Mouse (Mus musculus) liver, postnatal 0 days (tissue): ENCODE measurements at regions not wholly inside any gene's neighbourhood (a gene's known extent, or its start where the extent isn't known, plus 50 kb on each side); places are given as distances from the start of the nearest gene placed in this dataset.
A peak's percentile ranks its signal among the peaks of the same experiment; 100 is the strongest.

Experiments
- ATAC-seq: fragments of 200-750 bp; cut with Nextera tagmentation; 2 replicates; pipeline ENCODE4 v1.8.0; 2017; ENCODE audit warnings: mild to moderate bottlenecking, moderate library complexity
- DNase-seq: peaks from one replicate; pipeline ENCODE4 v3.0.0-alpha.2; 2016
- H3K27ac ChIP-seq: fragments of 300-500 bp; sonication (generic); 2 replicates; pipeline ENCODE4 v1.5.1; 2014; ENCODE audit warnings: antibody characterized with exemption, moderate library complexity, mild to moderate bottlenecking, low read depth
- H3K27me3 ChIP-seq: fragments of 300-500 bp; sonication (generic); 2 replicates; pipeline ENCODE4 v1.6.1; 2014; ENCODE audit warnings: low read length, control low read depth, mixed read lengths; ENCODE audit not compliant: insufficient read depth
- H3K36me3 ChIP-seq: fragments of 300-500 bp; sonication (generic); replicated peaks from 2 replicates; pipeline ENCODE4 v1.6.1; 2014; ENCODE audit warnings: mild to moderate bottlenecking, control low read depth, low read length, moderate library complexity, mixed read lengths; ENCODE audit not compliant: insufficient read depth
- H3K4me1 ChIP-seq: fragments of 300-500 bp; sonication (generic); 2 replicates; pipeline ENCODE4 v1.6.1; 2014; ENCODE audit warnings: antibody characterized with exemption, mild to moderate bottlenecking, control low read depth; ENCODE audit not compliant: insufficient read depth
- H3K4me2 ChIP-seq: fragments of 300-500 bp; sonication (generic); 2 replicates; pipeline ENCODE4 v1.6.1; 2014; ENCODE audit warnings: low read depth, mild to moderate bottlenecking, low read length, moderate library complexity, mixed read lengths
- H3K4me3 ChIP-seq: fragments of 300-500 bp; sonication (generic); 2 replicates; pipeline ENCODE4 v1.5.1; 2014; ENCODE audit warnings: low read depth, low read length
- H3K9ac ChIP-seq: fragments of 300-500 bp; sonication (generic); replicated peaks from 2 replicates; pipeline ENCODE4 v1.6.1; 2014; ENCODE audit warnings: mild to moderate bottlenecking, moderate library complexity
- H3K9me3 ChIP-seq: fragments of 300-500 bp; sonication (generic); 2 replicates; pipeline ENCODE4 v1.6.1; 2016; ENCODE audit warnings: mild to moderate bottlenecking, control low read depth, low read length, mixed read lengths
- CTCF ChIP-seq: sonication (generic); IDR thresholded peaks from 2 replicates; pipeline ENCODE4 v1.5.1; 2016; ENCODE audit warnings: antibody characterized with exemption, low read depth
- EP300 ChIP-seq: IDR thresholded peaks from 2 replicates; pipeline ENCODE4 v1.6.1; 2016; ENCODE audit warnings: antibody characterized with exemption, low read depth, mild to moderate bottlenecking
- WGBS: fragments of 180-500 bp; shearing (Covaris S2); extraction: QIAGEN DNeasy Blood & Tissue Kit; methylation state at CpG from one replicate; pipeline ENCODE4 v1.1.7; 2014; ENCODE audit not compliant: insufficient replicate concordance; 5-methylcytosine and 5-hydroxymethylcytosine counted together

DNA sequence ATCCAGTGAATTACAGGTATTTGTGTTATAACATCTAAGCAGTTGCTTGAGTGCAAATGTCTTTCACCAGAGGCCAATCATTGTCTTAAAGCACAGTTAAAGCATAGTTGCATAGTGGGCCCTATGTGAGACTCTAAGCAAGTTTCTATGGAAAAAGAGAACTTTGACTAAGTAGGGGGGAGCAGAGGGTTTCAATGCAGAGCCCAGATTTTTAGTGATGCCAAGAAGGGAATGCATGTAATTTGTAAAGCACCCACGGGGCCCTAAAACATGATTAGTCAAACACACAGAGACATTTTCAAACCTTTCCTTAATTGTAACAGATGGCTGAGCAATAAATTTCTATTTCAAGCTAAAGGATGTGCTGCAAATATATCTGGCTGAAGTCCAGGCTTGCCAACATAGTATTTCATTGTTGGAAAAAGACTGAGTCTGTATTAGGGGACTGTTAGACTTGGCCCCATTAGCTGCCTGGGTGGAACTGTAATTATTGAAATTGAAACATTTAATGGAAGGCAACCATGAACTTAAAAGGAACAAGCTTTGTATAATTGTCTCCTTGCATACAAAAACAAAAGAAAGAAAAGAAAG is 107.6 kb upstream of the Smc2 start:
- H3K27ac ChIP-seq: no peak overlapping the region
- ATAC-seq: no peak
- TF ChIP-seq EP300 (no peak), CTCF (no peak)
- no peak overlapping the region for H3K4me2 ChIP-seq
- no peaks in the 10 kb centered on the region for H3K9me3 ChIP-seq
- H3K36me3 ChIP-seq: no peaks in the 10 kb centered on the region
- DNase-seq: no peak
- no peak overlapping the region for H3K4me3 ChIP-seq
- H3K4me1 ChIP-seq: no peaks in the 10 kb centered on the region
- 69% methylated on average over 1 of the region's 1 CpGs for WGBS
- H3K27me3 ChIP-seq: no peaks in the 10 kb centered on the region
- H3K9ac ChIP-seq: no peak overlapping the region

DNA sequence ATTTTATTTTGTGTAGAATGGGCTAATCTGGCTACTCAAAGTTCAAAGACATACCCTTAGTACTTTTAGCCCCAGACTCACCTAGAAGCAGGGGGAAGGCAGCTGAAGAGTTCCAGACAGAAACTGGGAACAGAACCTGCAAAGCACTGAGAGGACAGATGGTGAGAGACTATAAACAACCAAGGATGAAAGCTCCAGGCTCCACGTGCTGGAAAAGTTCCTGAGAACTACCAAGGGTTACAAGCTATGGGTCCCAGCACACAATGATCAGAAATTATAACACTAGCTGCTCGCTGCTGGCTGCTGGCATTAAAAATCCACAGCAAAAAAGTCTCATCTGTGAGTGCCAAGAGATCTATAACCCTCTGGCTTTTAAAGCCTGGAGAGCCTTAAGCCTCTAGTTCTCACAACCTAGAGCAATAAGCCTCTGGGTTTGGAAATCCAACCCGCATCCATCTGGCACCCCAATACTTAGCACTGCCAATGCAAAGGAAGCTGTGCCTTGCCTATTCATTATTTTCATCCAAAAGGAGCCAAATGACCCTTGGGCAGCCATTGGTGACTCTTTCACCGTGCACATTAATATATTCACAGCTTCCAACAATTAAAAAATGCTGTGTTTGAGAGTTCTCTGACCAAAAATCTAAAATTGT is 102.6 kb upstream of the Smc2 start:
- DNase-seq (no peak), ATAC-seq (no peak)
- no peak overlapping the region for H3K9ac ChIP-seq
- WGBS: 54% methylated on average over 4 of the region's 4 CpGs
- no peaks in the 10 kb centered on the region for H3K36me3 ChIP-seq
- no peaks in the 10 kb centered on the region for H3K9me3 ChIP-seq
- no peak overlapping the region for H3K27ac ChIP-seq
- no peak overlapping the region for H3K4me3 ChIP-seq
- no peaks in the 10 kb centered on the region for H3K4me1 ChIP-seq
- TF ChIP-seq CTCF: no peak
- TF ChIP-seq EP300: no peak
- H3K4me2 ChIP-seq: no peak overlapping the region
- no peaks in the 10 kb centered on the region for H3K27me3 ChIP-seq

DNA sequence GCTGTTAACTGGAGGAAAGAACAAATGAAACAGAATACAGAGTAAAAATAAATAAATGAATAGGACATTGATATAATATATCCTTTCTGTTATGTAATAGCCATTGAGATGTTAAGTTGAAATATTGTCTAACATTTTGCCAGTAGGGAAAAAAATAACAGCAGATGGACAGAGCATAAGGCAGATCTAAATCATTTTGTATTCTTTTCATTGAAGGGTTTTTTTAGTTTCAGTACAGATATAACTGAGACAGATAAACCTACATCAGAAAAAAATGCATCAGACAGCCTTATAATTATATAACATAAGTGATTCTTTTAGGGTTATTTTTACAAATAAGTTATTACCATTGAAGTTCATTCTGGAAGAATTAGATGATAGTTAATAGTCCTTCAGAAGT is 97.8 kb upstream of the Smc2 start:
- no peak overlapping the region for H3K9ac ChIP-seq
- DNase-seq (no peak), ATAC-seq (no peak)
- H3K4me2 ChIP-seq: no peak overlapping the region
- H3K27ac ChIP-seq: no peak overlapping the region
- H3K9me3 ChIP-seq: no peaks in the 10 kb centered on the region
- no peak overlapping the region for H3K4me3 ChIP-seq
- no peaks in the 10 kb centered on the region for H3K27me3 ChIP-seq
- no peaks in the 10 kb centered on the region for H3K36me3 ChIP-seq
- TF ChIP-seq EP300 (no peak), CTCF (no peak)
- no peaks in the 10 kb centered on the region for H3K4me1 ChIP-seq

DNA sequence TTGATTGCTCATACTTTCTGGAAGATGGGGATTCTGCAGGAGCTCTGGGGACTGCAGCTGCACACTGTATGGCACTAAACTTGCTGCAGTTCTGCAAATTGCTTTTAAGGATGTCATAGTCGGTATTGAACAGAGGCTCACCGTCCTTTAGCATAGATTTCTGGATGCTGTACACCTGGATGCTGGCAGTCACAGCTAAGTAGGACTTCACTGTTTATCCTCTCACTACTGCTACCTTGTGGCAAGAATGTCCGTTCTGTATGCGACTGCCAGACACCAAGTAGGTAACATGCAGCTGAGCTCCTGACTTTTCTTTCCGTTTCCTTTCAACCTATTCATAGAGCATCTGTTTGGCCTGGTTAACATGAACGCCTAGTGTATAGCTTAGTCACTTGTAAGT is 77.3 kb upstream of the Smc2 start:
- TF ChIP-seq CTCF: 0 out of 2 replicates have a peak, but pooled peaks have one; percentile 10
- TF ChIP-seq EP300: no peak
- 59% methylated on average over 6 of the region's 6 CpGs for WGBS
- no peaks in the 10 kb centered on the region for H3K4me1 ChIP-seq
- H3K27me3 ChIP-seq: no peaks in the 10 kb centered on the region
- H3K27ac ChIP-seq: no peak overlapping the region
- no peak overlapping the region for H3K4me3 ChIP-seq
- H3K36me3 ChIP-seq: no peaks in the 10 kb centered on the region
- no peak overlapping the region for H3K4me2 ChIP-seq
- ATAC-seq (no peak), DNase-seq (no peak)
- no peak overlapping the region for H3K9ac ChIP-seq
- H3K9me3 ChIP-seq: no peaks in the 10 kb centered on the region

DNA sequence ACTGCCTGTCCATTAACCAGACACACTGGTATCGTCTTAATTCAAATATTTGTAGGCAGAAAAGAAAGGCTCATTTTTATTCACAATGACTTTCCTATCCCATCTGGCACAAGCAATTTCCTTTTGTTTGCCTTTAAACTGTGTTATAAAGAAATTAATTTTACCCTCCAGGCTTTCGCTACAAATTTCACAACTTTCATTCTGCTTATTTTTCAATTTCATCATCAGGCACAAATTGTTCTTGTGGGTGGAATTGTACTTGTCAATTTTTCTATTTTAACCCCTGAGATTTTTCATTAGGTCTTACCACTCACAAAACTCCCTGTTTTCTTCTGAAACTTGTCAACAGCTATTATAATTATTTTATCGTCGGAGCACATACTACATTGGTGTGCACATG is 73.2 kb upstream of the Smc2 start:
- 84% methylated on average over 4 of the region's 4 CpGs for WGBS
- no peak for TF ChIP-seq CTCF
- no peak for TF ChIP-seq EP300
- Histone ChIP-seq H3K27me3 (no peaks in the 10 kb centered on the region), H3K36me3 (no peaks in the 10 kb centered on the region), H3K9me3 (no peaks in the 10 kb centered on the region), H3K4me2 (no peak overlapping the region), H3K4me3 (no peak overlapping the region), H3K9ac (no peak overlapping the region), H3K4me1 (no peaks in the 10 kb centered on the region), H3K27ac (no peak overlapping the region)
- no peak for ATAC-seq
- DNase-seq: no peak

DNA sequence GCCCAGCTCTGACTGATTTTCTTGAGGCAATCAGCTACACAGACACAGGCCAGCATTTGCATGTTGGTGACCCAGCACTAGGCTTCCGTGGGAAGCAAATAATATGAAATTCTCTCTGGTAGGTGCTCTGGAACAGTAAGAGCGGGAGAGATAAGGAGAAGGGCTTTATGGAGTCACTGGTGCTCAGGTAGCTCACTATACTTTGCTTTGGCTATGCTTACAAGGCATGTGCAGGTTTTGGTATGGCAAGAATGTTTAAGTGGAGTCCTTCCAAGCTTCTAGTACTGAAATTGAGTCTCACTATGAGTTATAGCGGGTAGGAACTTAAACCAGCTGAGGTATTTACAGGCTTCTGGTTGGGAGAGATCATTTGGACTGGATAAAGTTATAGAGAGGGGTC is 70.5 kb upstream of the Smc2 start:
- Histone ChIP-seq H3K27me3 (no peaks in the 10 kb centered on the region), H3K36me3 (no peaks in the 10 kb centered on the region), H3K9ac (no peak overlapping the region), H3K4me2 (no peak overlapping the region), H3K9me3 (no peaks in the 10 kb centered on the region), H3K27ac (no peak overlapping the region), H3K4me3 (no peak overlapping the region), H3K4me1 (no peaks in the 10 kb centered on the region)
- ATAC-seq: no peak
- 69% methylated on average over 3 of the region's 3 CpGs for WGBS
- no peak for TF ChIP-seq EP300
- TF ChIP-seq CTCF: no peak
- no peak for DNase-seq
